Mouse (Mus musculus) common myeloid progenitor, adult 5-6 weeks (primary cell): ENCODE measurements around the gene Ggcx. TPM values are rescaled to one million over a fixed set of nuclear protein-coding genes. Genes with fewer than 3 reads are reported as not detected.

ENCODE experiments used
- total RNA-seq: library from RNA; stranded (forward); fragments of 200-1000, 187-1606 nt; gene quantifications from 2 replicates; pipeline ENCODE4 v1.2.3, GENCODE M21; 2017

Gene Ggcx
- total RNA-seq, 1 experiment from 2014 or later, result 6.6 TPM

Other genes starting within 250 kb of the Ggcx start
- gene Atoh8, start 178.7 kb upstream of the Ggcx start, total RNA-seq, result 0.39 and 0.82 TPM in 2 replicates
- gene Sftpb, start 109.7 kb upstream of the Ggcx start, total RNA-seq, result not detected in 2 replicates
- 122 and 147 TPM in 2 replicates for gene Usp39, start 69.1 kb upstream of the Ggcx start, total RNA-seq
- 25.2 and 25.8 TPM in 2 replicates for gene 0610030E20Rik, start 67.0 kb upstream of the Ggcx start, total RNA-seq
- 1.2 TPM in 1 of 2 replicates, not detected in the other for gene Tmem150a, start 58.9 kb upstream of the Ggcx start, total RNA-seq
- 30.2 and 44.7 TPM in 2 replicates for gene Rnf181, start 47.4 kb upstream of the Ggcx start, total RNA-seq
- gene Vamp5, start 33.8 kb upstream of the Ggcx start, total RNA-seq, result 83.8 and 85.7 TPM in 2 replicates
- gene Vamp8, start 23.6 kb upstream of the Ggcx start, total RNA-seq, result 281 and 362 TPM in 2 replicates
- 300 and 303 TPM in 2 replicates for gene Mat2a, start 25.2 kb downstream of the Ggcx start, total RNA-seq
- gene Sh2d6, start 107.4 kb downstream of the Ggcx start, total RNA-seq, result not detected in 2 replicates
- gene Capg, start 130.1 kb downstream of the Ggcx start, total RNA-seq, result 32.4 and 56.4 TPM in 2 replicates
- 4.5 and 9.3 TPM in 2 replicates for gene Elmod3, start 184.1 kb downstream of the Ggcx start, total RNA-seq
- 13.3 and 17.4 TPM in 2 replicates for gene Retsat, start 184.2 kb downstream of the Ggcx start, total RNA-seq
- gene Tgoln1, start 202.7 kb downstream of the Ggcx start, total RNA-seq, result 56.4 and 66.7 TPM in 2 replicates